Mouse (Mus musculus) ES-E14 (cell line): ENCODE measurements at regions not wholly inside any gene's neighbourhood (a gene's known extent, or its start where the extent isn't known, plus 50 kb on each side); places are given as distances from the start of the nearest gene placed in this dataset.
A peak's percentile ranks its signal among the peaks of the same experiment; 100 is the strongest.

ENCODE experiments used
- DNase-seq: peaks from one replicate; pipeline ENCODE4 v3.0.0-alpha.2; 2013; ENCODE audit warnings: low read depth, low spot score
- H3K27ac ChIP-seq: 2 replicates; pipeline ENCODE4 v1.5.1; 2012; ENCODE audit warnings: low read depth, mild to moderate bottlenecking, low read length, moderate library complexity, mixed read lengths; ENCODE audit not compliant: poor library complexity, insufficient read depth, severe bottlenecking
- H3K36me3 ChIP-seq: 2 replicates; pipeline ENCODE4 v1.6.1; 2012; ENCODE audit warnings: mild to moderate bottlenecking, low read length, moderate library complexity, mixed read lengths; ENCODE audit not compliant: control insufficient read depth, poor library complexity, insufficient read depth, severe bottlenecking
- H3K4me1 ChIP-seq, 2 experiments: fragments of 150-350 bp in 1 of 2; sonication (generic) in 1 of 2; 2 replicates each; pipeline ENCODE4 v1.6.1; 2012; ENCODE audit warnings: low read length in 2 of 2, mild to moderate bottlenecking in 1 of 2, mixed read lengths in 1 of 2; ENCODE audit not compliant: control insufficient read depth in 2 of 2, insufficient read depth in 2 of 2, poor library complexity in 1 of 2
- H3K4me3 ChIP-seq, 2 experiments: fragments of 150-350 bp in 1 of 2; sonication (generic) in 1 of 2; 2 replicates each; pipeline ENCODE4 v1.5.1; 2012; ENCODE audit warnings: low read length in 2 of 2, low read depth in 1 of 2, mild to moderate bottlenecking in 1 of 2, mixed read lengths in 1 of 2; ENCODE audit not compliant: insufficient read depth in 1 of 2, poor library complexity in 1 of 2, severe bottlenecking in 1 of 2
- H3K9ac ChIP-seq: 2 replicates; pipeline ENCODE4 v1.6.1; 2012; ENCODE audit warnings: low read depth, mild to moderate bottlenecking, low read length, mixed read lengths; ENCODE audit not compliant: poor library complexity, insufficient read depth, severe bottlenecking
- H3K9me3 ChIP-seq: fragments of 150-350 bp; sonication (generic); 2 replicates; pipeline ENCODE4 v1.6.1; 2012; ENCODE audit warnings: low read depth, mild to moderate bottlenecking, low read length; ENCODE audit not compliant: control insufficient read depth, insufficient read depth
- CHD2 ChIP-seq: IDR thresholded peaks from 2 replicates; pipeline ENCODE4 v1.6.1; 2014; ENCODE audit warnings: mild to moderate bottlenecking, low read depth, low read length, inconsistent platforms
- HCFC1 ChIP-seq: IDR thresholded peaks from 2 replicates; pipeline ENCODE4 v1.6.1; 2012; ENCODE audit warnings: low read length, inconsistent platforms, borderline replicate concordance; ENCODE audit not compliant: insufficient read depth
- MAFK ChIP-seq: IDR thresholded peaks from 2 replicates; pipeline ENCODE4 v1.6.1; 2014; ENCODE audit warnings: mild to moderate bottlenecking, low read depth, low read length, inconsistent platforms; ENCODE audit not compliant: insufficient read depth
- ZC3H11A ChIP-seq: IDR thresholded peaks from 2 replicates; pipeline ENCODE4 v1.6.1; 2012; ENCODE audit warnings: low read depth, mild to moderate bottlenecking, inconsistent platforms, low read length, borderline replicate concordance
- ZNF384 ChIP-seq: IDR thresholded peaks from 2 replicates; pipeline ENCODE4 v1.6.1; 2012; ENCODE audit warnings: low read depth, low read length, inconsistent platforms
- in situ Hi-C, 2 experiments: fragments of 600-800 bp; cut with MboI; formaldehyde crosslinking; loops; one replicate each; pipeline ENCODE4 v1.15.1; 2025; ENCODE audit warnings: low sequenced_read_pairs in 2 of 2, inconsistent platforms in 1 of 2; ENCODE audit not compliant: unreplicated experiment in 2 of 2

- H3K36me3 ChIP-seq, result no peaks in the 10 kb centered on the region
- no peak overlapping the region for H3K9ac ChIP-seq
- no peaks in the 10 kb centered on the region for H3K9me3 ChIP-seq
- no peak overlapping the region; the same call in 1 of the 2 replicates for H3K27ac ChIP-seq
- no peak overlapping the region for H3K4me3 ChIP-seq
- peaks cover 0 to 6% of the 10 kb centered on the region in 2 experiments; a peak in 1 of 4 replicates for H3K4me1 ChIP-seq
- DNase-seq, result no peak
- in situ Hi-C loops, result loop anchor here (10.0 to 25.0 kb wide), 2 partner anchors 170 to 173 kb away; no protein-coding TSS in a partner anchor
- TF ChIP-seq MAFK, result no peak
- no peak for TF ChIP-seq CHD2
- no peak for TF ChIP-seq ZNF384
- no peak for TF ChIP-seq HCFC1
- TF ChIP-seq ZC3H11A, result no peak
Observed at GRCm38 (mm10) chr4:124135165-124135470, 217.3 kb upstream of the 4930535I16Rik start.

GRCm38 (mm10) chr4:124134341-124135164, 216.7 kb upstream of the 4930535I16Rik start:
- Histone ChIP-seq H3K4me3 (no peak overlapping the region), H3K4me1 (peaks cover 0 to 6% of the 10 kb centered on the region in 2 experiments; a peak in 1 of 4 replicates), H3K9ac (no peak overlapping the region), H3K27ac (no peak overlapping the region), H3K36me3 (no peaks in the 10 kb centered on the region), H3K9me3 (no peaks in the 10 kb centered on the region)
- peak; percentile 21 for DNase-seq
- in situ Hi-C loops, result loop anchor here (10.0 to 25.0 kb wide), 2 partner anchors 170 to 172 kb away; no protein-coding TSS in a partner anchor
- TF ChIP-seq CHD2 (no peak), ZC3H11A (no peak), HCFC1 (no peak), MAFK (no peak), ZNF384 (no peak)

- peak; percentile 51 for DNase-seq
- no peak overlapping the region for H3K9ac ChIP-seq
- in situ Hi-C loops, result loop anchor here (10.0 to 25.0 kb wide), 2 partner anchors 166 to 169 kb away; no protein-coding TSS in a partner anchor
Observed at GRCm38 (mm10) chr4:124130946-124131345, 213.1 kb upstream of the 4930535I16Rik start.

GRCm38 (mm10) chr4:124126258-124126657, 208.4 kb upstream of the 4930535I16Rik start:
- in situ Hi-C loops, result loop anchor here in 1 of 2 experiments (25.0 kb wide), 1 partner anchor 164 kb away; no protein-coding TSS in a partner anchor
- H3K27ac ChIP-seq, result no peak overlapping the region
- DNase-seq, result no peak
- no peak for TF ChIP-seq HCFC1
- TF ChIP-seq ZC3H11A, result no peak
- TF ChIP-seq MAFK, result no peak
- H3K9me3 ChIP-seq, result no peaks in the 10 kb centered on the region
- H3K36me3 ChIP-seq, result no peaks in the 10 kb centered on the region
- H3K4me1 ChIP-seq, result peaks cover 0 to 2% of the 10 kb centered on the region in 2 experiments; a peak in 1 of 4 replicates
- H3K9ac ChIP-seq, result no peak overlapping the region
- H3K4me3 ChIP-seq, result no peak overlapping the region

More at GRCm38 (mm10) chr4:124130946-124131345, 213.1 kb upstream of the 4930535I16Rik start:
- no peak overlapping the region for H3K27ac ChIP-seq
- H3K9me3 ChIP-seq, result no peaks in the 10 kb centered on the region
- TF ChIP-seq ZC3H11A, result peak; percentile 66
- TF ChIP-seq MAFK, result no peak
- peak; percentile 78 for TF ChIP-seq ZNF384
- peaks cover 0 to 6% of the 10 kb centered on the region in 2 experiments; a peak in 1 of 4 replicates for H3K4me1 ChIP-seq
- H3K36me3 ChIP-seq, result no peaks in the 10 kb centered on the region
- H3K4me3 ChIP-seq, result no peak overlapping the region
